Mouse (Mus musculus) C2C12 (cell line): ENCODE measurements around the gene Pdcd1lg2. TPM values are rescaled to one million over a fixed set of nuclear protein-coding genes. Genes with fewer than 3 reads are reported as not detected.

Source experiments
- H3K27me3 ChIP-seq: one replicate; pipeline ENCODE4 v1.6.1; 2011; ENCODE audit not compliant: control insufficient read depth, insufficient read depth, insufficient read length
- H3K36me3 ChIP-seq: one replicate; pipeline ENCODE4 v1.6.1; 2011; ENCODE audit not compliant: control insufficient read depth, insufficient read depth
- H3K4me3 ChIP-seq: one replicate; pipeline ENCODE4 v1.5.1; 2011; ENCODE audit warnings: mild to moderate bottlenecking, control low read depth; ENCODE audit not compliant: poor library complexity, insufficient read depth, severe bottlenecking
- H3K79me2 ChIP-seq: one replicate; pipeline ENCODE4 v1.6.1; 2011; ENCODE audit not compliant: control insufficient read depth, insufficient read depth
- H3K79me3 ChIP-seq: one replicate; pipeline ENCODE4 v1.6.1; 2011; ENCODE audit warnings: low read depth, control low read depth
- H3ac ChIP-seq: one replicate; pipeline ENCODE3; 2011; ENCODE audit warnings: low read depth; ENCODE audit not compliant: control insufficient read depth, insufficient read length
- CEBPB ChIP-seq: IDR thresholded peaks from one replicate; pipeline ENCODE4 v1.6.1; 2011; ENCODE audit warnings: low read depth, mild to moderate bottlenecking, control low read depth, moderate library complexity
- CTCF ChIP-seq: IDR thresholded peaks from one replicate; pipeline ENCODE4 v1.5.1; 2011; ENCODE audit not compliant: control insufficient read depth, insufficient read depth, insufficient read length
- FOSL1 ChIP-seq: IDR thresholded peaks from one replicate; pipeline ENCODE4 v1.8.0; 2011; ENCODE audit warnings: mild to moderate bottlenecking, low read length; ENCODE audit not compliant: poor library complexity, insufficient read depth, severe bottlenecking
- MAX ChIP-seq: IDR thresholded peaks from one replicate; pipeline ENCODE4 v1.6.1; 2011; ENCODE audit warnings: mild to moderate bottlenecking, control low read depth
- MYOD1 ChIP-seq: IDR thresholded peaks from one replicate; pipeline ENCODE4 v1.6.1; 2011; ENCODE audit warnings: low read depth; ENCODE audit not compliant: control insufficient read depth, insufficient read length
- MYOG ChIP-seq: IDR thresholded peaks from one replicate; pipeline ENCODE4 v1.6.1; 2011; ENCODE audit not compliant: control insufficient read depth, insufficient read length; ENCODE audit errors: extremely low read depth
- USF1 ChIP-seq: IDR thresholded peaks from one replicate; pipeline ENCODE4 v1.6.1; 2011; ENCODE audit warnings: low read depth, mild to moderate bottlenecking, control low read depth, moderate library complexity
- polyA plus RNA-seq: library from polyadenylated mRNA; unstranded; fragments of >200 nt; fragmentation: generic; extraction: Trizol; gene quantifications from one replicate; pipeline ENCODE4 v1.2.1, GENCODE M21; 2012; ENCODE audit warnings: missing spikeins

Gene Pdcd1lg2
- polyA plus RNA-seq, 1 experiment, result not detected

- no peak overlapping the region for H3K4me3 ChIP-seq
- no peak for TF ChIP-seq CEBPB
- no peak for TF ChIP-seq FOSL1
- TF ChIP-seq MAX, result no peak
- no peak for TF ChIP-seq MYOG
- no peak for TF ChIP-seq MYOD1
- no peak for TF ChIP-seq CTCF
- TF ChIP-seq USF1, result no peak
- no peaks in the 10 kb centered on the region for H3K79me2 ChIP-seq
- H3ac ChIP-seq, result no peak overlapping the region
- no peaks in the 10 kb centered on the region for H3K36me3 ChIP-seq
- no peaks in the 10 kb centered on the region for H3K27me3 ChIP-seq
- no peaks in the 10 kb centered on the region for H3K79me3 ChIP-seq
Observed at GRCm38 (mm10) chr19:29417188-29417587, 6.5 kb downstream of the Pdcd1lg2 start.

GRCm38 (mm10) chr19:29417894-29418293, 7.2 kb downstream of the Pdcd1lg2 start:
- Histone ChIP-seq H3ac (no peak overlapping the region), H3K4me3 (no peak overlapping the region)
- TF ChIP-seq MAX (no peak), USF1 (no peak), CTCF (no peak), MYOG (no peak), CEBPB (no peak), FOSL1 (no peak), MYOD1 (no peak)

GRCm38 (mm10) chr19:29418661-29419115, 8.0 kb downstream of the Pdcd1lg2 start:
- Histone ChIP-seq H3K4me3 (no peak overlapping the region), H3K27me3 (no peaks in the 10 kb centered on the region), H3K36me3 (no peaks in the 10 kb centered on the region), H3ac (no peak overlapping the region), H3K79me2 (no peaks in the 10 kb centered on the region), H3K79me3 (no peaks in the 10 kb centered on the region)
- TF ChIP-seq CTCF (no peak), MYOD1 (no peak), FOSL1 (no peak), MYOG (no peak), MAX (no peak), USF1 (no peak), CEBPB (no peak)

More at GRCm38 (mm10) chr19:29417894-29418293, 7.2 kb downstream of the Pdcd1lg2 start:
- H3K36me3 ChIP-seq, result no peaks in the 10 kb centered on the region
- no peaks in the 10 kb centered on the region for H3K79me3 ChIP-seq
- H3K79me2 ChIP-seq, result no peaks in the 10 kb centered on the region
- no peaks in the 10 kb centered on the region for H3K27me3 ChIP-seq

GRCm38 (mm10) chr19:29419506-29419905, 8.8 kb downstream of the Pdcd1lg2 start:
- TF ChIP-seq MYOD1, result no peak
- no peak for TF ChIP-seq MYOG
- TF ChIP-seq FOSL1, result no peak
- no peak for TF ChIP-seq CEBPB
- no peak for TF ChIP-seq MAX
- no peak for TF ChIP-seq CTCF
- TF ChIP-seq USF1, result no peak
- H3K4me3 ChIP-seq, result no peak overlapping the region
- H3K36me3 ChIP-seq, result no peaks in the 10 kb centered on the region
- H3K79me2 ChIP-seq, result no peaks in the 10 kb centered on the region
- H3K79me3 ChIP-seq, result no peaks in the 10 kb centered on the region
- no peaks in the 10 kb centered on the region for H3K27me3 ChIP-seq
- H3ac ChIP-seq, result no peak overlapping the region

GRCm38 (mm10) chr19:29419946-29420345, 9.2 kb downstream of the Pdcd1lg2 start:
- Histone ChIP-seq H3K79me2 (no peaks in the 10 kb centered on the region), H3K36me3 (no peaks in the 10 kb centered on the region), H3ac (no peak overlapping the region), H3K27me3 (no peaks in the 10 kb centered on the region), H3K4me3 (no peak overlapping the region), H3K79me3 (no peaks in the 10 kb centered on the region)
- TF ChIP-seq CEBPB (no peak), MYOG (no peak), CTCF (no peak), MYOD1 (no peak), FOSL1 (no peak), MAX (no peak)

GRCm38 (mm10) chr19:29420397-29420796, 9.7 kb downstream of the Pdcd1lg2 start:
- H3K27me3 ChIP-seq, result no peaks in the 10 kb centered on the region
- no peaks in the 10 kb centered on the region for H3K79me2 ChIP-seq
- no peaks in the 10 kb centered on the region for H3K79me3 ChIP-seq
- TF ChIP-seq CTCF (no peak), MYOD1 (no peak), CEBPB (no peak), MYOG (no peak), FOSL1 (no peak), USF1 (no peak), MAX (no peak)
- no peak overlapping the region for H3K4me3 ChIP-seq
- H3ac ChIP-seq, result no peak overlapping the region
- H3K36me3 ChIP-seq, result no peaks in the 10 kb centered on the region
